Mouse (Mus musculus) gastrocnemius, postnatal 25 days (tissue): ENCODE data around the gene Ccdc97. TPM values are rescaled to one million over a fixed set of nuclear protein-coding genes. Genes with fewer than 3 reads are reported as not detected.
"Not testable (repeated sequence)": the region's sequence is repeated elsewhere in the genome, so short reads cannot be mapped to it uniquely, and the experiment has no call there.

Experiments
- DNase-seq: peaks from one replicate; pipeline ENCODE4 v3.0.0; 2022
- long read RNA-seq, 2 experiments: library from polyadenylated mRNA; stranded (forward); transcript quantifications; one replicate each; pipeline ENCODE4 v2.0.0; 2021
- total RNA-seq, 2 experiments: library from RNA; stranded (reverse); gene quantifications; 1 replicate in 1 of 2; 2 replicates in 1 of 2; pipeline ENCODE4 v1.2.3; 2021

Ccdc97 gene
- total RNA-seq = 10 to 100 TPM; 33.6 to 36.2 TPM
- long read RNA-seq, experiment 1, transcript Ccdc97-201 (5 exons, 3,032 nt) = major isoform, 7 of 14 reads
- long read RNA-seq, experiment 1, partial matches to known transcripts = 2 of 14 reads
- long read RNA-seq, experiment 1, other reads (novel, unspliced or antisense) = 5 of 14 reads
- long read RNA-seq, experiment 2, transcript Ccdc97-201 (5 exons, 3,032 nt) = major isoform, 29 of 39 reads
- long read RNA-seq, experiment 2, partial matches to known transcripts = 1 of 39 reads
- long read RNA-seq, experiment 2, other reads (novel, unspliced or antisense) = 9 of 39 reads

GRCm38 (mm10) chr7:25718788-25719417 lies at the start of gene Ccdc97:
Gene Ccdc97 (minus strand): TSS chr7:25719088.
- DNase-seq = peak; percentile 89

GRCm38 (mm10) chr7:25768229-25768628 lies 49.3 kb upstream of the Ccdc97 start:
- DNase-seq = no peak

GRCm38 (mm10) chr7:25766108-25766507 lies 47.2 kb upstream of the Ccdc97 start:
- no peak for DNase-seq

- DNase-seq = no peak
These were observed 45.3 kb upstream of the Ccdc97 start for GRCm38 (mm10) chr7:25764221-25764620.

GRCm38 (mm10) chr7:25763678-25764077 lies 44.8 kb upstream of the Ccdc97 start:
- DNase-seq = no peak

GRCm38 (mm10) chr7:25761354-25761753 lies 42.5 kb upstream of the Ccdc97 start:
- peak; percentile 44 for DNase-seq

GRCm38 (mm10) chr7:25756011-25756410 lies 37.1 kb upstream of the Ccdc97 start:
- DNase-seq = peak; percentile 91

GRCm38 (mm10) chr7:25755468-25755833 lies 36.6 kb upstream of the Ccdc97 start:
- DNase-seq = no peak

GRCm38 (mm10) chr7:25754738-25755467 lies 36.0 kb upstream of the Ccdc97 start, which contains the start of gene Hnrnpul1:
Gene Hnrnpul1 (minus strand): TSS chr7:25754757.
- DNase-seq = peak; percentile 98

GRCm38 (mm10) chr7:25754439-25754737 lies 35.5 kb upstream of the Ccdc97 start:
- no peak for DNase-seq

GRCm38 (mm10) chr7:25753643-25754438 lies 35.0 kb upstream of the Ccdc97 start:
- peak; percentile 63 for DNase-seq

GRCm38 (mm10) chr7:25753076-25753475 lies 34.2 kb upstream of the Ccdc97 start:
- no peak for DNase-seq

- no peak for DNase-seq
These were observed 28.0 kb upstream of the Ccdc97 start for GRCm38 (mm10) chr7:25746844-25747243.

- DNase-seq = no peak
These were observed 19.4 kb upstream of the Ccdc97 start for GRCm38 (mm10) chr7:25738277-25738676.

GRCm38 (mm10) chr7:25736920-25737319 lies 18.0 kb upstream of the Ccdc97 start:
- DNase-seq = no peak

GRCm38 (mm10) chr7:25734991-25735390 lies 16.1 kb upstream of the Ccdc97 start:
- no peak for DNase-seq

- DNase-seq = no peak
These were observed 12.6 kb upstream of the Ccdc97 start for GRCm38 (mm10) chr7:25731294-25732055.

- peak; percentile 75 for DNase-seq
These were observed 11.0 kb upstream of the Ccdc97 start for GRCm38 (mm10) chr7:25729862-25730261.

- no peak for DNase-seq
These were observed 10.5 kb upstream of the Ccdc97 start for GRCm38 (mm10) chr7:25729396-25729795.

GRCm38 (mm10) chr7:25727800-25728199 lies 8.9 kb upstream of the Ccdc97 start:
- DNase-seq = no peak

GRCm38 (mm10) chr7:25725886-25726285 lies 7.0 kb upstream of the Ccdc97 start:
- no peak for DNase-seq

GRCm38 (mm10) chr7:25721776-25722175 lies 2.9 kb upstream of the Ccdc97 start:
- not testable (repeated sequence) for DNase-seq
